Mouse (Mus musculus): ENCODE measurements around the gene Fbxl19. TPM values are rescaled to one million over a fixed set of nuclear protein-coding genes. Genes with fewer than 3 reads are reported as not detected.

Gene Fbxl19
- total RNA-seq (2021): 1 to 10 TPM; 3.2 to 3.3 TPM

DNA sequence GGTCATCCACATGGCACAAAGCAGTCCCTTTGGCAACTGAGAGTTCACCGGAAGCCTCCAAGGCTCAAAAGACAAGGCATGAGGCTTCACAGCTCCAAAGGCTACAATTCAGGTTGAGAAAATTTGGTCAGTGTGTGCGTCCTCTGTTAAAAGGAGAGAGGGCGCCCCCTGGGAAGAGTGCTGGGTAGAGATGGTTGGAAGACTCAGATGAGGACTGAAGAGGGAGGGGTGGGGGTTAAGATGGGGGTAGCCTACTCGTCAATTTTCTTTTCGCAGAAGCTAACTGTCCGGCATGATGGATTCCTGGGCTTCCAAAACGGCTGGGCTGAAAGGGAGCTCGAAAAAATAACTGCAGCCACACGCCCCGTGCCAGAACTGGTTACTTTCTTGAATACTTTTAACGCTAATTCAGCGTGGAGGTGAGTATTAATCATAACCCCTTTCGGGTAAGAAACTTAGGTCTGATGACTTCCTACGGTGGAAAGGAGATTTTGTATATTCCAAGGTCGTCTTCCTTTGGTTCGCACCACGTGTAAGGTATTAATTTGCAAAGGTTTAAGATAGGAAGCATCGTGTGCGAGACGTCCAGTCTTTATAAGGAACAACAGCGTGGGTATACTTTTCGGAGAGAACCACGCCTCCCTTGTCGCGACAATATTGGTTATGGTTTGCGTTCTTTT, at the start of gene Fbxl19:
TSS of gene Fbxl19 (plus strand) at position 178 of the 680 bp plus-strand sequence.
- DNase-seq: peak; percentile 63 to 66
- intact Hi-C loops (cut with DNase I): loop anchor here (1.0 kb wide), 2 partner anchors 25 to 69 kb away; no protein-coding TSS in a partner anchor

DNA sequence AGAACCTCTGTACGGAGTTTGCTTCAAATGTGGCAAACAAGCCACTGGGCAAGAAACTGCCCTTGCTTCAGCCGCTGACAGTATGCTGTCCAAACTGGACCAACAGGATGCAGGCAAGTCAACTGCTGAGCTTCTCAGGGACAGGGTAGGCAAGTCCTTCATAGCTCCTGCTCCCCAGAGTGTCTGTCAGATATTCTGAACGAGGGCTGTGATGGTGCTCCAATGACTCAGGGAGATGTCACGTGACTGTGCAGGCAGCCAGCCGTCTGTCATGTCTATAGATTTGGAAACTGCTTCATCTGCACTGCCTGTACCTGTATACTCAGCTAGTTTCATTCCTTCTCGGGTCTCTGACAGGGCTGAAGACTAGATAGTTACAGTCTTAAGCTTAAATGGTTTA, 45.4 kb upstream of the Fbxl19 start:
- DNase-seq: no peak
- intact Hi-C loops (cut with DNase I): no loop called here

DNA sequence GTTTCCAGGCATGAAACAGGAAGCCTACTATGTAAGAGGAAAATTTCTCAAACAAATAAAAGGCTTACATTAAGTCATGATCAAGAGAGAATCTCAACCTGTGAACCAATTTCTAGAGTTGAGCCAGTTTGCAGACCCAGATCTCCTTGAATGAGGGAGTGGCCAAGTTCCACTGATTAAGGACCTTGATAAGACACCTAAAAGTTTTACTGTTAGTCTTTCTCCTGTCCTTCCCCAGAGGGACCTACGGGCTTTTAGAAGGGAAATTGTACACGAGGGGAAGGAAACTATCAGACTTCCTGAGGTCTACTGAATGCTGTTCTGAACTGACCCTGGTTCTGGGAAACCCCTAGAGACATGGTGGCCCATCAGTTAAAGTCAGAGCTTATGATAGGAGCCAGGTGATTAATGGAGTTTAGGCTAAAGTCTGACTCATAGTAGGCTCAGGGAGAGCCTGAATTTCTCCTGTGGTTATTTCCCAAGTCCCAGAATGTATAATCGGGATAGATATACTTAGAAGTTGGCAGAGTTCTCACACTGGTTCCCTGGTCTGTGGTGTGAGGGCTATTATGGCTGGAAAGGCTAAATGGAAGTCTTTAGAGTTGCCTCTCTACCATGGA, 43.5 kb upstream of the Fbxl19 start:
- intact Hi-C loops (cut with DNase I): no loop called here
- no peak for DNase-seq

DNA sequence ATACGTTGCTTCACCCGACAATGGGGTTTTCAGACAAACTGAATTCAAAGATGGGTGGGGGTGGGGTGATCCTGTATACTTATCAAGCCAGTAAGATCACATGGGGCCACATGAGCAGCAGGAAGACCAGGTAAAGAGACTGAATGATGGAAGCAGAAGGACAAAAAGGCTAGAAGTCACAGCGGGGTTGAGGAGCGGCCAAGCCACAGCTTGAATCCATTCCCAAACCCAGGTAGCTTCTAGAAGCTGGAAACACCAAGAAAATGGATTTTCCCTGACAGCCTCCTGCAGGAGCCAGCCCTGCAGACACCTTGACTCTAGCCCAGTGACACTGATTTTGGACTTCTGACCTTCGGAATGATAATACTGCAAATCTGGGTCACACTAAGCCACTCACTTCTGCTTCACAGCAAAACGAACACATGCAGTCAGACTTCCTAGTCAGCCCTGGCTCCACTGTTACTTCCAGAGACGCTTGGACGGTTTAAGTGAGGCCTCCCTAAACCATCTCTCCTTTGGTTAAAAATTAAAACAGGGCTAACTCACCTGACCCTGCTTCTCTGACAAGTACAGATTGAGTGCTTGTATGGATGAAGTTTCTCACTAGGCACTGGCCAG, 40.7 kb upstream of the Fbxl19 start:
- intact Hi-C loops (cut with DNase I): no loop called here
- DNase-seq: no peak

DNA sequence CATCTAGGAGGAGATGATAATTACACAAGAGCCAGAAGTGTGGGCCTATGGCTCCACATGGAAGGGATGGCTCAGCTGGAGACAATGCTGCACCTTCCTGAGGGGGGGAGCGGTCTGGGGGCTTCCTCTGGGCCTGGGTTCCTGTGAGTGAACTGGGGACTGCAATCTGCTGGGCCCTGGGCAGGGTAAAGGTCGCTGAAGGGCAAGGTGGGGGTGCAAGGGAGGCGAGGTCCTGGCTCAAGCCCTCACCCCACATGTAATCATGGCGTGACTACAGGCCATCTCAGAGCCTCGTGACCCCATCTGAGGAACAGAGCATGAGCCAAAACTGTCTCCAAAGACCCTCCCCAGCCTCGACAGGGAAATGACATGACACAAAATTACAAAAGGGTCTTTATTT, 39.7 kb upstream of the Fbxl19 start:
- no peak for DNase-seq
- intact Hi-C loops (cut with DNase I): no loop called here

DNA sequence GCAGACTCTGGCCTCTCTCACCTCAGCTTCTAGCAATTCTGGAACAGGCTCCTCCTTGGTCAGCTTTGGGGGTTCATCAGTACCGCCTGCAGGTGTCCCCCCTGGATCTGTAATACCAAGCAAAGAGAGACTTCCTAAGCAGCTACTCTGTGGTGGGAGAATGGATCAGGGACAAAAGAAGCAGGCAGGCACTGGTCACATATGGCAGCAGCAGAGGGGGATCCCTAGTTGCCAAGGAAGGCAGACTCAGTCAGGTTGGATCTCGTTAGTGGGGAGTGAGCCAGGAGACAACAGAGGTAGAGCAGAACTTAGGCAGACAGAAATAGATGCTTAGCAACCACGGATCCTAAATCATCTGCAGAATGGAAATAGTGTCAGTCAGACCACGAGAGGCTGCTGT, 38.6 kb upstream of the Fbxl19 start:
- intact Hi-C loops (cut with DNase I): loop anchor here (2.0 kb wide), 1 partner anchor 13 kb away; no protein-coding TSS in a partner anchor

DNA sequence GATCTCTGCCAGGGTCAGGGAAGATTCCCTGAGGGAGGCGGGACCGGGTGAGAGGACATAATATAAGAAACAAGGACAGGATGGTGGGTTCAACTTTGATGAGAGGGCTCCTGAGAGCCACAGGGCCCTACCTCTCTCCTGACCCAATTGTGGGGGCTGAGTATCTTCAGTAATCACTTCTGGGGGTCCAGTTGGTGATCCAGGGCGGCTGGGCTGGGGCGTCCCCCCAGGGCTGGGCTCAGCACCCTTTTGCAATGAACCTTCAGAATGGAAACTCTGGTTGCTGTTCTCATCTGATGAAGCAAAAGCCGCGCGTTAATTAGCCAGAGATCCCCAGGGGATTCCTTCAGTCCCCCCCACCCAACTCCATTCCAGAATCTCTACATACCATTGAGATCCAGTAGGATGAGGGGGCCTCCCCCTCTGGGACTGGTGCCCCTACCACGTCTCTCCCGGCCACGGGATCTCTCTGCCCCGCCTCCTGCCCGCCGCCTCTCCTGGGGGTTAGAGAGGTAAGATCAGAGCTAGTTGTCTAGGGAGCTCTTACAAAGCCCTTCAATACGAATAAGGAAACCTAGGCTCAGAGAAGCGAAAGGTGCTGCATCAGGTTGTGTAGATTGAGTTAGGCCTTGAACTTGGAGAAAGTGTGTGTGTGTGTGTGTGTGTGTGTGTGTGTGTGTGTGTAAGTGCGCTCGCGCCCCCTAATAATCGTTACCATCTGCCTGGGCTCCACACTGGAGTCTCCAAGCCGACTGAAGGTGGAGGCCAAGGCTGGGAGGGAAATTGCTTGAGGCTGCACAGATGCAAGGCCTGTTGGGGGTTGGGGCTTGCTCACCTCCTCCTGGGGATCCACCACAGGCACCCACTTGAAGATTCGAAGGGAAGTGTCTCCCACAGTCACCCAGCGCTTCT, 37.0 kb upstream of the Fbxl19 start:
- DNase-seq: no peak
- intact Hi-C loops (cut with DNase I): loop anchor here (2.0 kb wide), 1 partner anchor 14 kb away; no protein-coding TSS in a partner anchor

More for the DNA sequence above, 38.6 kb upstream of the Fbxl19 start:
- DNase-seq: no peak

DNA sequence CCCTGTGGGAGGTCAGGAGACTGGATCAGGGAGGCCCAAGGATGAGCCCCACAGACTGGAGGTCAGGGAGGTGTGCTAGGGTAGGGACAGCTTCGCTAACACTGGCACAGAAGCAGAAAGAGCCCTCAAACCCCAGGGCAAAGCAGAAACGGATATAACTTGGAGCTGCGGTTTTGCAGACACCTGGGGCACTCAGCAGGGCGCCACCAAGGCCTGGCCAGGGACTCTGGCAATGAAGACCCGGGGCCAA, 36.5 kb upstream of the Fbxl19 start:
- intact Hi-C loops (cut with DNase I): loop anchor here (1.0 to 2.0 kb wide), 2 partner anchors 15 to 33 kb away; no protein-coding TSS in a partner anchor
- no peak for DNase-seq

DNA sequence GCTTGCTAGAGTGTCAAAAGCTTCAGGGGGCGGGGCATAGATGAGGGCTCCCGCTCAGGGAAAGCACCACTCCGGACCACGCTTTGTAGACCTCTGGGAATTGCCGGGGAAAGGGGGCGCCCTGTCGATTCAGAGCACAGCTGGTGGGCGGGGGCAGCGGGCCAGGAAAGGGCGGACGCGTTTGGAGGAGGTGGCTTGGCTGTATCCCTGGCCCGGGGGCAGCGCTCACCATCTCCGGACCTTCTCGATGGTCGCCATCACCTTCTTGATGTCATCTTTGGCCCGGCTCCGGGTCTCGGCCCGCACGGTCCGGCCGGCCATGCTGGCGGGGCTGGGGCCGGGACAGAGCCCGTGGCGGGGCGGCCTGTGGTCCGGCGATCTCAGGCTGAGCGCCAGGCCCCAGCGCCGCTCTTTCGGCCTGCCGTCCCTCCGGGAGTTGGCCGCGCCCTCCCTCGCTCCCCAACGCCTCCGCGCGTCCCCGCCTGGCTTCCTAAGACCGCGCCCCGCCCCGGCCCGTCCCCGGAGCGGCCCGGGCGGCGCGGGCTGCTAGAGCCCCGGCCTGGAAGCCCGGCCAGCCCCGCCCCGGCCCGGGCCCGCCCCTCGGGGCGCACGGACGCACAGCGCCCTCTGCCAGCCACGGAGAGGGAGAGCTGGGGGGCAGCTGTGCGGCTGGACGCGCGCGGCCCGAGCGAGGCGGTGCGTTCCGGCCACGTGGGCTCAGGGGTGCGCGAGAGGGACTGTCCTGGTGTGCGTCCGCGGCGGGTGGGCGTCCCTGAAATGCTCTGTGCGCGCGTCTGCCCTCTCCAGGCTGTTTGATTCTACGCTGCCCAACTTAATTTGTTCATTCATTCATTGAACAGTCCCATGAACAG, 35.9 kb upstream of the Fbxl19 start, which contains the start of gene Bcl7c:
TSS of gene Bcl7c (minus strand) at position 727 of the 872 bp plus-strand sequence.
- intact Hi-C loops (cut with DNase I): loop anchor here (1.0 kb wide), 1 partner anchor 33 kb away; no protein-coding TSS in a partner anchor

DNA sequence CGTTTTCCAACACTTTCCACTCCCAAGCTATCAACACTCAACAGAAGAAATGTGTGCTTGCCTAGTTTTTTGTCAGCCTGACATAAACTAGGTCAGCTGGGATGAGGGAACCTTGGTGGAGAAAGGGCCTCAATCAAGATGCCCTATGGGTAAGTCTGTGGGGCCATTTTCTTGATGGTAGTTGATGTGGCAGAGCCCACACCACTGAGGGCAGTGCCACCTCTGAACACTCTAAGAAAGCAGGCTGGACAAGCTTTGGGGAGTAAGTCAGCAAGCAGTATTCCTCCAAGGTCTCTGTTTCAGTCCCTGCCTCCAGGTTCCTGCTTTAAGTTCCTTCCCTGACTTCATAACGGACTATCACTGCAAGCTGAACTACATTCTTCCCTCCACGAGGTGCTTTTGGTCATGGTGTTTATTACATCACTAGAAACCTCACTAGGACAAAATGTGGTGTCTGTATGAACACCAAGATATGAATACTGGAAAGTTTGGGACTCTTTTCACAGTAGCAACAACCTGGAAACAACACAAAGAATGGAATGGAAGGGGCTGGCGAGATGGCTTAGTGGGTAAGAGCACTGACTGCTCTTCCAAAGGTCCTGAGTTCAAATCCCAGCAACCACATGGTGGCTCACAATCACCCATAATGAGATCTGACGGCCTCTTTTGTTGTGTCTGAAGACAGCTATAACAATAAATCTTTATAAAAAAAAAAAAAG, 34.9 kb upstream of the Fbxl19 start:
- DNase-seq: no peak
- intact Hi-C loops (cut with DNase I): no loop called here

More for the DNA sequence above, 35.9 kb upstream of the Fbxl19 start, which contains the start of gene Bcl7c:
- DNase-seq: peak; percentile 88 to 91

DNA sequence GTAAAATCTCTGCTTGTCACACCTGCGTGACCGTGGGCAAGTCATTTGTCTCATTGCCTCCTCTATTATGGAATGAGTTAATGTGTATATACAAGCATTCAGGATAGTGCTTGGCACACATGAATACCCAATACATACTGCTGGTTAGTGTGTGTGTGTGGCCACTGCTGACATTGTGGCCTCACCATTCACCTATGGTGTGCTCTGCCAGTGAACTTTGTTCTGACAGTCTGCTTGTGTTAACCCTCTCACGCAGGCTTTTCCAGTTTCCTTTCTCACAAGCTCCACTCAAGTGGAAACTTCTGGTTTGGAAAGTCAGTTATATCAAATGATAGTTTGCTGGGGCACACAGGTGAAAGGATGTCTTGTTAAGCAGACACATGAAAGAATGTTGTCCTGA, 33.3 kb upstream of the Fbxl19 start:
- intact Hi-C loops (cut with DNase I): no loop called here
- no peak for DNase-seq

DNA sequence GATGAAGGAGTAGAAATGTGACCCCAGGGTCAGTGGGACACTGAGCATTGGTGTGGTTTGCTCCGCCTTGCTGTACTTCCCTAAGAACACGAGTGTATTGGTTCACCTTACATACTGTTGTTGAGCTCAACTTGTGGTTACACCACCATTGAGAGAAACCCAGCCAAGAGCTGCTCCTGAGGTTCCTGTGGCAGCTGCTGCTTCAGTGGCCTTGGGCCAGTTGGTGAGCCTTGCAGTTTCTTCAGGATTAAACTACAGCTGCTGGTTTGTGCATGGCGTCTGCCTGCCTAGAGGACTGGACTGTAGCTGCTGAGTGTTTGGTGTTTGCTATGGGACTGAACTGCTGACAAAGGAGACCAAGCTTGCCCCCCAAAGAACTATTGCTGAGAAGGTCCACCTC, 32.9 kb upstream of the Fbxl19 start:
- intact Hi-C loops (cut with DNase I): no loop called here
- DNase-seq: no peak

DNA sequence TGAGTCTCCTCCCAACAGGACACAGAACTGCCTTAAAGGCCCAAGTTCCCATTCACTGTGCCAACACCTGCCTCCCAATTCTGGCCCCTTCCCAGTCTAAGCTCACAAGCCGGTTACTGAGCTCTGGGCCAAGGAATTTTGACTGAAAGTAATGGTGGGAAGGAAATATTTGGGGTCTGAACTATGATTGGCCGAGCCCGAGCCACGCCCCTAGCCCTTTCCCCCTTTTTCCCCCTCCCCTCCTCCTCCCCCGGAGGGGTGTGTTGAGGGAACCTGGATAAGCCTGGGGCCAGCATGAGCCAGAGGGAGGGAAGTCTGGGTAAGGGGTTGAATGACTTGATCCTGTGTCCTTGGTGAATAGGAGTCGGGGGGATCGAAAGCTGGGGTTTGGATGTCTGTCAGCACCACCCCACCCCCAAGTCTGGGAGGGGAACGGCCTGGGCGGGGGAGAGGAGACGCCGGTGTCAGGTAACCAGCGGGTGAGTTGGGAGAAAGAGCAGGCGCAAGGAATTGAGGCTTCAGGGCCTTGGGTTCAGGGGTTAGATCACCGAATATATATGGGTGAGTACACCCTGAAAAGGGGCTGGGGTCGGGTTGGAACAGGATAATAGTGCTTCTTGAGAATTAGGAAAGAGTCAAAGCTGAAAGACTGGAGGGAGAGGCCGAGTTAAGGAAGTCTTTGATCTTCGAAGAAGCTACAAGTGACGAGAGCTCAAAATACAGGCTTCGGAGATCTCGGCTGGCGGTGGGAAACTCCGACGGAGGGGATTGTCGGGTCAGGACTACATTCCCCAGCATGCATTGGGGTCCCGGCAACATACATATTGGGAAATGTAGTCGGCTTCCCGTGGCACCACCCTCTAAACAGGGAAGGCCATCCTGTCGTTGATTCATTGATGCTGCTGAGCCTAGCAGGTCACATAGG, 31.6 kb upstream of the Fbxl19 start, which contains the start of gene Ctf1:
TSS of gene Ctf1 (plus strand) at position 276 of the 925 bp plus-strand sequence.
- peak; percentile 73 to 75 for DNase-seq
- intact Hi-C loops (cut with DNase I): loop anchor here (2.0 kb wide), 1 partner anchor 54 kb away; no protein-coding TSS in a partner anchor

DNA sequence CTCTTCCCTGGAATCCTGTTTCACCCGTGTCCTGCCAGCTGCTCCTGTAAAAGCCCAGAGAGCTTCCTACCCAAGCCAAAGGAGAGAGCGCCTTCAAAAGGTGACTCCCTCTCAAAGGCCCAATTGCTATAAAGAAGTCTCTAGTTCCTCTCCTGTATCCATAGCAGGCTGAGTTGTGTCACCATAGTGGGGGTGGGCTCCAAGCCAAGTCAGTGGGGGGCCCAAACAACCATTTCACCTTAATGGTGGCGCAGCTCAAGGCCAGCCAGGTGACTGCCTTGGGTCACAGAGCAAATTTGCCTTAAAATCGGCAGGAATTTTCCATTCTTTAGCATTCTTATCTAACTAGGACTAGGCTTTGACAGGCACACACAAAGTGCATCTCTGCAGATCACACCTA, 29.5 kb upstream of the Fbxl19 start:
- DNase-seq: no peak
- intact Hi-C loops (cut with DNase I): no loop called here

DNA sequence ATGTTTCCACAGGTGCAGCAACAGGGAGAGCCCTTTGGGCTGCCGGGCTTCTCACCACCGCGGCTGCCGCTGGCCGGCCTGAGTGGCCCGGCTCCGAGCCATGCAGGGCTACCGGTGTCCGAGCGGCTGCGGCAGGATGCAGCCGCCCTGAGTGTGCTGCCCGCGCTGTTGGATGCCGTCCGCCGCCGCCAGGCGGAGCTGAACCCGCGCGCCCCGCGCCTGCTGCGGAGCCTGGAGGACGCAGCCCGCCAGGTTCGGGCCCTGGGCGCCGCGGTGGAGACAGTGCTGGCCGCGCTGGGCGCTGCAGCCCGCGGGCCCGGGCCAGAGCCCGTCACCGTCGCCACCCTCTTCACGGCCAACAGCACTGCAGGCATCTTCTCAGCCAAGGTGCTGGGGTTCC, 27.4 kb upstream of the Fbxl19 start:
- intact Hi-C loops (cut with DNase I): loop anchor here (1.0 kb wide), 1 partner anchor 26 kb away; no protein-coding TSS in a partner anchor
- DNase-seq: peak; percentile 76 to 77

DNA sequence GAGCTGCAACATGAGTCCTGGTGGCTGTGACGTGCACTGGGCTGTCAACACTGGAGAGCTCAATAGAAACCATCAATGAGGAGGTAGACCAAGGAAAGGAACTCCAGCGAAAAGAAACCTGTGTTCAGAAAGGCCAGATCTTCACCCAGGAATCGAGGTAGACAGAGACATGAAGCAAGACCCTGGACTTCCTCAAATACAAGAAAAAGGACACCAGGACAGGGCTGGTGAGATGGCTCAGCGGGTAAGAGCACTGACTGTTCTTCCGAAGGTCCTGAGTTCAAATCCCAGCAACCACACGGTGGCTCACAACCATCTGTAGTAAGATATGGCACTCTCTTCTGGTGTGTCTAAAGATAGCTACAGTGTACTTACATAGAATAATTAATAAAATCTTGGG, 26.0 kb upstream of the Fbxl19 start:
- DNase-seq: no peak
- intact Hi-C loops (cut with DNase I): no loop called here

DNA sequence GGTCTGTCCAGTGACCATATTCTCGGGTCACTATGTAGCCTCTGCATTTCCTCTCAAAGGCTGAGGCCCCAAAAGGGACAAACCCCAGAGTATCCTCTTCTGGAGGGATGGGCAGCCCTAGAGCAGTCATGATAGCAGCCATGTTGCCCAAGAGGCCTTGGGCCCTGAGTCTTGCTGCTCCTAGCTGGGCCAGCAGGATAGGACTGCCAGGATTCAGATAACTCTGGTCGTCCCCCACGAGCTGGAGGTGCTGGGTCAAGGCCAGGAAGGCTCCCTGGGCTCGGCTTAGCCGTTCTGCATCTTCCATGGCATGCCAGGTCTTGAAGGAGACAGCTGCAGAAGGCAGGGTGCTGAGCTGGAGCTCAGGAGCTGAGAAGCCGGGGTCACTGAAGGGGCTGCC, 25.1 kb upstream of the Fbxl19 start:
- intact Hi-C loops (cut with DNase I): loop anchor here (1.0 kb wide), 1 partner anchor 25 kb away; the partner anchor contains the start of gene Fbxl19
- no peak for DNase-seq

DNA sequence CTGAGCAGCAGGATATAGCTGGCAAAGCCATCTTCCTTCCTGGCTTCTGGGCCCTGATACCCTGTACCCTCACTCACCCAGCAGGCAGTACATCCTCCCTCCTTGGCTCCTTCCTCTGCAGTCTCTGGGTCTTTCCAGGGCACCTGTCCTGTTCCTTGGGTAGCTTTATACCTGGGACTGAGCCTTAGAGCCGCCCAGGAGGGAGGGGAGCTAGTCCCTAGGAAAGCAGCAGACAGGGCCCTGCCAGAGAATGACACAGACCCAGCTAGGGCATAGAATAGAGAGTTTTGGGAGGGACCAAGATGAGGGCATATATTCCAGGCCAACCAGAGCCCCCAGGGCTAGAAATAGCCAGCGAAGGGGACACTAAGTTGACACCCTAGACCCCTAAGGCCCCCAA, 18.9 kb upstream of the Fbxl19 start:
- no peak for DNase-seq
- intact Hi-C loops (cut with DNase I): no loop called here
